Mouse (Mus musculus) heart, postnatal 14 days (tissue): ENCODE measurements around the gene Vapa. TPM values are rescaled to one million over a fixed set of nuclear protein-coding genes. Genes with fewer than 3 reads are reported as not detected.

ENCODE experiments used
- DNase-seq, 2 experiments: peaks; one replicate each; pipeline ENCODE4 v3.0.0; 2021 to 2022
- intact Hi-C: fragments of 180-260 bp; cut with DNase I; formaldehyde crosslinking; loops from one replicate; pipeline ENCODE4 v1.15.1; 2025
- long read RNA-seq, 2 experiments: library from polyadenylated mRNA; stranded (forward); transcript quantifications; one replicate each; pipeline ENCODE4 v2.0.0; 2021
- total RNA-seq, 2 experiments: library from RNA; stranded (reverse); gene quantifications; 2 replicates each; pipeline ENCODE4 v1.2.3; 2021

Vapa gene
- total RNA-seq, result 10 to 100 TPM; 84.0 to 95.2 TPM
- long read RNA-seq, experiment 1, transcript Vapa-201 (6 exons, 3,369 nt), result major isoform, 382 of 401 reads
- long read RNA-seq, experiment 1, partial matches to known transcripts, result 2 of 401 reads
- long read RNA-seq, experiment 1, other reads (novel, unspliced or antisense), result 17 of 401 reads
- long read RNA-seq, experiment 2, transcript Vapa-201 (6 exons, 3,369 nt), result major isoform, 258 of 277 reads
- long read RNA-seq, experiment 2, partial matches to known transcripts, result 1 of 277 reads
- long read RNA-seq, experiment 2, other reads (novel, unspliced or antisense), result 18 of 277 reads

DNA sequence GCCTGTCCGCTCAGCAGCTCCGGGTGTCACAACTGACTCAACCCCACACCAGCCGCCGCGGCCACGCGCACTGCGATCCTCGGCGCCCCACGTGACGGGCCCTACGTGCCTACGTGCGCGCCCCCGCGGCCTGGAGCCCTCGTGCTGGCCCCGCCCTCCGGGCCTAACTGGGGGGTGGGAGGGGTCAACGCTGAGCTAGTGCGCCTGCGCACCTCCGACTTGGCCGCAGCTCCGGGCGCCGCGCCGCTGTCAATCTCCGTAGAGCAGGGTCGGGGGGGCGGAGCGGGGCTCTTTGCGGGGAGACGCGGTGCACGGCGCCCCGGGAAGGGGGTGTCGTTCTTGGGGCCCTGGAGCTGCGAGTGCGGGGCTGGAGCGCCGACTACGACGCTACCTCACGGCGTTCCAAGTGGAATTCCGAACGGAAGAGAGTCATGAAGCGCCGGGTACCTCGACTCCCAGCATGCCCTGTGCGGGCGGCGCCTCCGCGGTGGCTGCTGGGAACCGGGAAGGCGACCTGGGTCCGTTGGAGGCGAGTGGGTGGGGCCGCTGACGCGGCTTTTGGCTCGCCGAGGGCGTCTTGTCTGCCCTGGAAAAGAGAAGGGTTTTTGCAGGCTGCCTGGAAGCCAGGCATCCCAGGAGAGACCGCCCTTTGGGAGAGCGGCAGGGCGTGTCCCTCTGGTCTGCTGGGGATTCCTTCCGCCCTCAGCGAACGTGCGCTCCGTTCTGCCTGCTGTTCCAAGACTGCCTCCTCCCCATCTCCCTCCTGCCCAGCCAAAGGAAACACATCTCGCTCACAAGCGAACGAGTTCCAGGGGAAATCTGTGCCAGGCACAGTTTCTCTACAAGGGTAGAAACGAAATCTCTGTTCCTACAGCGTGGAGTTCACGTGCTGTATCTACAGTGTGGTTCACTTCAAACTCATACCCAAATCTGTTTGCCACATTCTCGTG is at the start of gene Vapa:
Gene Vapa, minus strand, starts transcription at position 93 of the 950 bp plus-strand sequence.
- peak; percentile 99 for DNase-seq
- intact Hi-C loops, result loop anchor here (2.0 to 5.0 kb wide), 2 partner anchors 63 to 169 kb away; partner anchors contain the start of gene Ppp4r1

DNA sequence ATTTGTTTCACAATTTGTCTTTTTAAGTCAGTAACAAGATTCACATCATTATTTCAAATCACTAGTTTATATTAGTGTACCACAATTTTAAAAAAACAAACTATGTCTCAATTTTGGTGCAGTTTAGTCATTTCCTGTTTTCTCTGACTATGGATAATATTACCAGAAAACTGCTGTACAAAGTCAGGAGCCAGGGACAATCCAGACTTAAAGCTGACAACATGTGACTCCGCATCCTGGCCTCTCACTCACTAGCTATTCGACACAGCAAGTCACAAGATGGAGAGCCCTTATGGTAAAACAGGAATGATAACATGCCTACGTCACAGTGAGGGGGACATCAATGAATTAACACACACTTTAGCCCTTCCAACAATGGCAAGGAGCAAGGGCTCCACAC is 49.3 kb upstream of the Vapa start:
- intact Hi-C loops, result no loop called here
- no peak for DNase-seq

DNA sequence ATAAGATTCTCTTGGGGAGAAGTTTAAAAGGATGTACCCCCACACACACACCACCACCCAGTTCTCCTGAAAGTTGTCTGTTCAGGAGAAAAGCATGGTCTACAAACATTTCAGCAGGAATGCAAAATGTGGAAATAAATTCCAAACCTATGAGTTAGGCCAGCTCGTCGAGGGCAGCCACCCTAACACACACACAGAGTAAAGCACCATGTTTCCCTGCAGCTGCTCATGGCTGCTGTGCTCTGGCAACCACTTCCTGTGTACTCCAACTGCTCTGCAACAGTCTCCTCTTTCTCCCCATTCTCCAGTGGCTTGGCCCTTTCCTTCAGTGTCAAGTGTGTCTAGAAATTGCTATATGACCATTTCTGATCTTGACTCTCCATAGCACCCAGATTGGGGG is 45.1 kb upstream of the Vapa start:
- intact Hi-C loops, result no loop called here
- no peak for DNase-seq

DNA sequence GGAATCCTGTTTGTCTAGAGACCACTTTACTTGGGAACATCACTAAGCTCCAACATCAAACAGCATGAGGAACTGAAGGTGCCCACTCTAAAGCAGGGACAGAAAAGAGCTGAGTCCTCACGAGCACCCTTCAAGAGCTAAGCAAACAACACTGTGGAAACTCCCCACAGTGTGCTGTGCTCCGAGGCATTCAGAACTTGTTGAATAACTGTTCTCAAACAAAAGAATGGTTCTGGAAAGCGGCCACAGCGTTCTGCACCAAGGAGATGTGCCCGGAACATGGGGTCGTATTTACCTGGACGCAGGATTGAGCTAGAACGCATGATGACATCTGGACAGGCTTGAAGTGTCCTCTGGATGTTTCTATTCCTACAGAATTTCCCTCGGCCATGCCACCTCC is 44.6 kb upstream of the Vapa start:
- no peak for DNase-seq
- intact Hi-C loops, result no loop called here

DNA sequence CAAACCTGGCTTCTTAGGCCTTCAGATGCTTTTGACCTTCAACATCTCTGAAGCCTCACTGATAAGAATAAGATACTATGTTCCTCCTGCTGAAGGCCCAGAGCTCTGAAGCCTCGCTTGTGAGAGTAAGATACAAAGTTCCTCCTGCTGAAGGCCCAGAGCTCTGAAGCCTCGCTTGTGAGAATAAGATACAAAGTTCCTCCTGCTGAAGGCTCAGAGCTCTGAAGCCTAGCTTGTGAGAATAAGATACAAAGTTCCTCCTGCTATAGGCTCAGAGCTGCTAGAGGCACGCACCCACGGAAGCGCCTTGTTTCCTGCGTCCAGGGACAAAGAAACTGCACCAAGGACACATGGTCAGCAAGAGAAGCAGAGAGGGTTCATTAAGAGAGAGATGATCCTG is 43.4 kb upstream of the Vapa start:
- intact Hi-C loops, result no loop called here
- DNase-seq, result no peak

DNA sequence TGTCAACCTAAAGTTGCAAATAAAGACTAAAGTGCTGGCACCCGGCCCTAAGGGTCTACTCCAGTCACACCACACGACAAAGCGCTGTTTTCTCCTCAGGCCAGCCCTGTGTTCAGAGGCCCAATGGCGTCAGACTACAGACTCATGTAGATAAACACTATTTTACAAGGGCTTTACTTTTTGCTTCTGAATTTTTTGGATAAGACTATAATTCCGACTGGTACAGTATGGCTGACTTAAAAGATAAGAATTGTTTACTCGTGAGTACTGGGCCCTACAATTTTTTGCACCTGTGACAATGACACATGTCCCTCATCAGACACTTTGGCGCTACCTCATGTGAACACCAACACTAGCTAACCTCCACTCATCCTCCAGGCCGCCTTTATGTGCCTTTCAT is 42.7 kb upstream of the Vapa start:
- intact Hi-C loops, result no loop called here

DNA sequence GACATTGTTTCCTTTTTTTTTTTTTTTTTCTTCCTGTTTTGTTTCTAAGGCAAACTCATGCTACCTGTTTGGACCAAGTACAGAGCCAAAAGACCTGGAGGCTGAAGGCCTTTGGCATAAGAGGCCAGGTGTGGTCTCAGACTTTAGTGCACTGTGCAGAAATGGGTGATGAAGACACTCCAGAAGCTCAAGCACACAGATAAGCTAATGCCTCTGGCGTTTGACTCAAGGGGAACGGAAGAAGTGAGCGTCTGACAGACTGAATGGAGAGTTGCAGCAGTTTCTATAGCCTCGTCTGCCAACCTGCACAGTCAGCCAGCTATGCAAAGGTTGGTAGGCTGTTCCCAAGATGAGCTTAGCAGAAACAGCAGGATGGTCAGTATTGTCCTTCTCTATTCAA is 42.3 kb upstream of the Vapa start:
- intact Hi-C loops, result no loop called here
- DNase-seq, result no peak

More for the DNA sequence above, 42.7 kb upstream of the Vapa start:
- no peak for DNase-seq

DNA sequence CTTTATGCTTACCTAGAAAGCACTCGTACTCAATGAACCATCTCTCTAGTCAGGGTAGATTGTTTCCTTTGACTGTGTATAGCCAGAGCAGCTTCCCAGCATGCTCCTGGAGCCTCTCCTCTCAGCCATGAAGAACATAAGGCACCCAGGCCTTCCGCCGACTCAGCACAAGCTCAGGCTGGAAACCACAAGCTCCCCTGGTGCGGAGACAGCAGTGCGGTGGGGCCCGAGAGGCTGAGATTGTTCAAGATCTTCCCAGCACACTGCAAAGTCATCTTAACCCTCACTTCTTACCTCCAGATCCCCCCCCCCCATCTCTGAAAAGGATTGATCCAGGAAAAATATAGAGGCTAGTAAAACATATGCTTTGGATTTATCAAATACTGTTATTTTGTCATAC is 37.2 kb upstream of the Vapa start:
- intact Hi-C loops, result no loop called here
- no peak for DNase-seq

DNA sequence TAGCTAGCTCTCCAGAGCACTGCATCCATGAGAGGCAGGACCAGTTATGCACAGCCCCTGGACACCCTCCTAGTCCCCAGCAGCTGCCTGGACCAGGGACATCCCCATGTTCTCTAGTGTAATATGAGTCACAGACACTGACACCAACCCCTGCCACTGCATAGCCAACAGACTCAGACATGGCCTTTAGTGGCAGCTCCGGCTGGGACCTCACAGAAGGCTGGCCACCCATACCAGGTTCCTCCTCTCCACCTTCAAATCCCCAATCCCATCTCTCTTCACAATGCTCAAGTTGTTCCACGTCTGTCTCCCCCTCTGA is 35.8 kb upstream of the Vapa start:
- intact Hi-C loops, result no loop called here
- no peak for DNase-seq

DNA sequence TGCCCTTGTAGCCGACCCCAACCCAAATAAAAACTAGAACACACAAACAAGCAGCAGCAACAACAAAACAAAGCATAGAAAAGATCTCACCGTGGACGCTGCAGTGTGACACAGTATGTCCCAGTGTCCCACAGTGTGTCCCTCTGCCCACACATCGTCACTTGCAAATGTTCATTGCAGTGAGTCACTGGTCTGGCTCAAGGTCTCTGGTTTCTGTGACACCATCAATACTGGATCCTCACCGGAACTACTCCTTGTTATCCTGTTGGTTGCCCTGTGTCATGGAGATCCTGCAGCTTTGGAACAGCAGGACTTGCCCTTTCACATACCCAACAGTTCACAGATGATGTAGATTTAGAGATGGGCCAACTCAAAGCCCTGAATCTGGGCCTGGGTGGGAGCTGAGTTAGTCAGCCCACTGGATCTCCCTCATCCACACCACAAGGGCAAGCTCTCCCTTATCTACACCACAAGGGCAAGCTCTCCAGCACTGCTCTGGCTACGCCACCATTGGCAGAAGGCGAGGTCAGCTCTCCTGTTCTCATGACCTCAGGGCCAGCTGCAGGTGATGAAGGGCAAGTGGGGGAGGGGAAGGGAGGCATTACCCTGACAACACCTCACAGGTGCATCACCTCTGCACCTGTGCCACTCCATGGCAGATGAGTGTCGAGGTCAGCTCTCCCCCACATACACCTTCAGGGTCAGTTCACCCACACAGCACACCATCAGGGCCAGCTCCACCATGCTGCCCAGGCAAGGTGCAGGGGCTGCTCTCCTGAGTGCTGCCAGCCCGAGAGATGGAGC is 35.2 kb upstream of the Vapa start:
- intact Hi-C loops, result no loop called here
- no peak for DNase-seq

DNA sequence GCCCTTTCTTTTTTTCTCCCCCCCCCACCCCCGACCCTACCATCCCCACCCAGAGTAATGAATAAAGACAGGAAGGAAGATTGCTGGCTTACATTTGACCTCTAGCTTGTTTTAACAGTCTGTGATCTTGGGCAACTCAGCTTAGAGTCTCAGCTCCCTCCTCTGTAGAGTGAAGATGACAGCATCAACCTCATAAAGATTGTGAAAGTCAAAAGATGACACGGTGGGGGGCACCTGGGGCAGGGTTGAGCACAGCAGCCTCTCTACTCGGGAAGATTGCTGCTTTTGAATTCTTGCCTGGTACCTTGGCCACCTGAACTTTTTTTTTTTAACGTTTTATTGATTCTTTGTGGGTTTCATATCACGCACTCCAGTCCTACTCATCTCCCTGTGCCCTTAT is 34.6 kb upstream of the Vapa start:
- intact Hi-C loops, result no loop called here
- no peak for DNase-seq

DNA sequence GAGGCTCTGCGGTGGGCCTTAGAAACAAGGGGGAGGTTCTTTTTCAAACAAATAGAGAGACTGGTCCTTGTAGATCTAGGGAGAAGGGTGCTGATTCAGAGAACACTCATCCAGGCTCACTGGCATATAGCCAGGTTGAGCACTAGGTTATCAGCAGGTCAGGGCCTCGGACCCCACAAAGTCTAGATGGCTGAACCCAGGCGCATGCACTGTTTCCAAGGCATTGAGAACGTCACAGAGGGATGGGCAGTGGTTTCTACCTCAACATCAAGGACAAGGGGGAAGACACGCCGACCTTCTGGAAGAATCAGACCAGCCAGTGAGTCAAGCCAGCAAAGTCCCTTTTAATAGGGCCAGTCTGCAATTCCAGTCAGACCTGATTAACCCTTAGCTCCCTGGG is 33.9 kb upstream of the Vapa start:
- DNase-seq, result no peak
- intact Hi-C loops, result no loop called here

DNA sequence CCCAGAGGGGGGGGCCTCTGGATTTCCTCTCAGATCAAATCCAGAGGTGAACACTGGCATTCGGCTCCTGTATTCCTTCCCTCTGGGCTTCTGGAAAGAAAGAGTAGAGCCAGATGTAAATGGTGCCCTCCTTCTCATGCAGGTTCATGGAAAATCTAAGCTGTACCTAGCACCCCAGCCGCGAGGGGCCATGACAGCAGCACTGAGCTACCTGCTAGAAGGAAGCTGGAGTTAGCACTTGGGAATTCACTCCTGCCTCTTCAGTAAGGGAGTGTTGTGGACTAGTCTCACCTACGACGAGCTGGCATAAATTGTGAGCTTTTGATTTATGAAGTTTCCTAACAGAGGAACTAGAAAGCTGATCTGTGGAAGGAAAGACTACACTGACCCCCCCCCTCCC is 30.2 kb upstream of the Vapa start:
- intact Hi-C loops, result no loop called here
- DNase-seq, result no peak

DNA sequence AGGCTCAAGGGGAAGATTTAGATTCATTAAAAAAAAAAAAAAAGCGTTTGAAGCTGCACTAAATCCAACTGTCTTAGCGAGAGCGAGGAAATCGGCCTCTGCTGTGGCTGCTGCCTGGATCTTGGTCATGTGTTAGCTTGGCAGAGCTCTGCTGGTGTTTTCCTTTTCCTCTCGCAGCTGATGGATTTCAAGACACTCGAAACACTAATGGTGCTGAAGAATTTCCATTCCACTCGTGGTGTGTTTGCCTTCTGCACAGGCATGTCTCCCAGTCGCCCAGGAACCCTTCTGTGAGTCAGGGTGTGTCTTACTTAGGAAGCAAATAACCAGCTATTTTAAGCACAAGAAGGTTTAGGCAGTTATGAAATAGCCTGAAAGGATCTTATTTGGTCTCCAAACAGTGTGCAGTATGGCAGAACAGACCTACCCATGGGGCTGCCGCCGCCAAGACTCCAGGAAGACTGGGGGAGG is 29.7 kb upstream of the Vapa start:
- peak; percentile 21 to 29 for DNase-seq
- intact Hi-C loops, result no loop called here

DNA sequence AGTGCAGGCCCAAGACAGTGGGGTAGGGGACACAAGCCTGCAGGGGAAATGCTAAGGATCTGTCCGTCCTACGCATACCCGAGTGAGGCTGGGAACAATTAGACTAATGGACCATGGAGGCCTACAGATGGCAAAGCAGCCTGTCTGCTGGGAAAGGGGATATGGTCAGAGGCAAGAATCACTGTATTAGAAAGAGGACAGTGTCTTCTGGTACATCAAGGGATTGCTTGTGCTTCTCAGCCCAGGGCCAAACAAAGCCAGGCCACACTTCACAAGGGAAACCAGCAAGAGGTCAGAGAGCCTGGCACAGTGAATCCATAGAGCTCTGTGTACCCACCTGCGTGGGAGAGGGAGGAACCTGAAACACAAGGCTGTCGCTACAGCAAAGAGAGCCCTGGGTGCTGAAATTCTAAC is 29.2 kb upstream of the Vapa start:
- intact Hi-C loops, result no loop called here
- DNase-seq, result no peak

DNA sequence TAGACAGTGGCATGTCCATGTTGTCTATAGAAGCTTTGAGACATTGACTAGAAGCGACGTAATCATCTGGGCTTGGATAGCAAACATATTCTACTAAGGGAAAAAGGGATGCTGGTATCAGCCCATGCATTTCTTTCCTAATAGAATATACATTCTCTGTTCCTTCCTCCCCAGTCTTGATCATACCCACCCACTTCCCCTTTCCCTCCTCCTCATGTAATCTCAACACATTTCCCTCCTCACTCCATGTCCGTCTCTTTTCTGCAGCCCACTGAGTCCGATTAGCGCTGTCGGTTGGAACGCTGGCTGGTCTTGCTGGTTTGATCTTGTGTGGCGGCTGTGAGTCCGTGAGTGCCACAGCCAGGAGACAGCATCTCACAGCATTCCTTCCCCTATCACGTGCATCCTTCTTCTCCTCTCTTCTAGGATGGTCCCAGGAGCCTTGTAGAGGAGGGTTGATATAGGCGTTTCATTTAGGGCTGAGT is 28.4 kb upstream of the Vapa start, which contains the start of gene Txndc2:
Gene Txndc2, minus strand, starts transcription at position 435 of the 485 bp plus-strand sequence.
- intact Hi-C loops, result no loop called here

DNA sequence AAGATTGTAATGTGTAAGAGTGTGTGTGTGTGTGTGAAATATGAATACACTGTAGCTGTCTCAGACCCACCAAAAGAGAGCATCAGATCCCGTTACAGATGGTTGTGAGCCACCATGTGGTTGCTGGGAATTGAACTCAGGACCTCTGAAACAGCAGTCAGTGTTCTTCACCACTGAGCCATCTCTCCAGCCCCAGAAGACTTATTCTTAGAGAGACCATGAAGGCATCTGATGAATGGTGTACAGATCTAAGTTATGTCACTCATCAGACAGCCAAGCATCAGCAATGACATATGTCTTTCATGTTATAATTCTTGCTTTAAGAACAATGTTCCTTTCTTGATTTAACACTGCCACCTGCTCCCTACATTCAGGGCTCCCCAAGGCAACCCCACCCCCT is 25.8 kb upstream of the Vapa start:
- no peak for DNase-seq
- intact Hi-C loops, result no loop called here

More for the DNA sequence above, 28.4 kb upstream of the Vapa start, which contains the start of gene Txndc2:
- DNase-seq, result no peak

DNA sequence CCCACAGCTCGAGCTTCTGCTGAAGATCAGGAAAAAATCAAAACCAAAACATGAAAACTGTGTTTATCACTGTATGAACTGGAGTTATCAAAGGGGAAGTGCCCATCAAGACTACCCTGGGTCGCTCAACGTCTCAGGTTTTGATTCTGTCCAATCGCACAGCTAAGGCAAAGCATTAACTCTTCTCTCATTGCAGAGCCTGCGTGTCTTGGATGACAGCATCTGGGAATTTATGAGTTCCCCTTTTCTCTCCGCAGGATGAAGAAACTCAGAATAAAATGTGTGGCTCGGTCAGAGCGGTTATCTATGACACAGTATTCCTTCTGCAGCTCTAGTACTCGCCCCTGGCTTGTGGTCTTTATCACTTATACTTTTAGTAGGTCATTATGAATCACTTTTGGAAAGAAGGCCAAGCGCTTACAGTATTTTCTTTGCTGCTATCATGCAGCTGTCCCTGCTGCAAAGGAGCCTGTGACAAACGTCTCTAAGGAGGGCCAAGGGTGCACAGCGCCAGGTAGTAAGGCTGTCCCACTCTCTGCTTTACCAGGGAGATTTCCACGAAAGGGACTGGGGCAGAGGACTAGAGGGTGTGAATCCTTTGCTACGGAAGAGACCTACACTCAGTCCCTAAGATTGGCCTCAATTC is 22.5 kb upstream of the Vapa start:
- DNase-seq, result no peak

DNA sequence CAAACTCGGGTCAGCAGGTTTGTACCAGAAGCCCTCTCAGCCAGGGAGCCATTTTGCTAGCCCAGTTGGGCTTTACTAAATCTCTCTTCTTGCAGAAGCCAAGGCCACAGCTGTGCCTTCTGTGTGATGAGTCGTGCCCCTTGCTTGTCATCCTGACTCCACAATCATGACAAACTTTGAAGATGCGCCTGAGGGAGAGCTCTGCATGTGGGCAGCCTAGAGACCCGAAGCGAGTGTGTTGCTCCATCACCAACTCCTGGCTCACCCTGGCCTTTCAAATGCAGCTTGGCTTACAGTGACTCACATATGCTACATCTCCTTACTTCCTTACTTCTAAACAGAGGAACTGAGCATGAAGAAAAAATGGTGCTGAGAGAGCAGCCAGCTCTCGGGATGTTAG is 16.6 kb upstream of the Vapa start:
- intact Hi-C loops, result no loop called here
- no peak for DNase-seq

More for the DNA sequence above, 22.5 kb upstream of the Vapa start:
- intact Hi-C loops, result no loop called here
